Mouse (Mus musculus): Measurements from ENCODE around the gene Emilin3. TPM values are rescaled to one million over a fixed set of nuclear protein-coding genes. Genes with fewer than 3 reads are reported as not detected.
A peak's percentile ranks its signal among the peaks of the same experiment; 100 is the strongest.

Gene Emilin3
- polyA plus RNA-seq, 1 experiment, result 0.08 TPM

DNA sequence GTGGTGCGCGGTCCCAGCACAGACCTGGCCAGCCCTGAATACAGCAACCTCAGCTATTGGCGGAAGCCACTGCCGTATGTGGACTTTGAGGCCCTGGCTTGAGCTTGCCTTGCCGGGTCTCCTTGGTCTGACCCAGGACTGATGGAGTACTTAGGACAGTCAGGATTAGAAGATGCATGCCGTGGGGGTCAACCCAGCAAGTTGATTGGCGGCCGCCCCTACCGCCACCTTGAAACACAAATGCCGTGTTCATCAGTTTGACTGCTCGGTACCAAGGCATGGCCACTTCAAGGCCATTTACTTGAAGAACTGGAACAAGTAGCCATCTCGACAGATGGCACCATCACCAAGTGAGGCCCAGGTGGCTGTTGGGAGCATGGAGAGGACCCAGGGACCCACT, 6.8 kb downstream of the Emilin3 start:
- TF ChIP-seq CTCF (IDR thresholded peaks at IDR 0.05; ENCODE audit: insufficient read depth, low read length), result no peak
- no peak for TF ChIP-seq POLR2A (IDR thresholded peaks at IDR 0.05; ENCODE audit: borderline replicate concordance, extremely low read depth, low read depth, low read length)
- H3K4me1 ChIP-seq (ENCODE audit: control insufficient read depth, insufficient read depth, low read length), result no peaks in the 10 kb centered on the region
- DNase-seq, result no peak
- 94% methylated on average over 12 of the region's 12 CpGs for WGBS
- H3K4me3 ChIP-seq (replicated peaks; ENCODE audit: extremely low read depth, low read depth, low read length), result no peak overlapping the region

DNA sequence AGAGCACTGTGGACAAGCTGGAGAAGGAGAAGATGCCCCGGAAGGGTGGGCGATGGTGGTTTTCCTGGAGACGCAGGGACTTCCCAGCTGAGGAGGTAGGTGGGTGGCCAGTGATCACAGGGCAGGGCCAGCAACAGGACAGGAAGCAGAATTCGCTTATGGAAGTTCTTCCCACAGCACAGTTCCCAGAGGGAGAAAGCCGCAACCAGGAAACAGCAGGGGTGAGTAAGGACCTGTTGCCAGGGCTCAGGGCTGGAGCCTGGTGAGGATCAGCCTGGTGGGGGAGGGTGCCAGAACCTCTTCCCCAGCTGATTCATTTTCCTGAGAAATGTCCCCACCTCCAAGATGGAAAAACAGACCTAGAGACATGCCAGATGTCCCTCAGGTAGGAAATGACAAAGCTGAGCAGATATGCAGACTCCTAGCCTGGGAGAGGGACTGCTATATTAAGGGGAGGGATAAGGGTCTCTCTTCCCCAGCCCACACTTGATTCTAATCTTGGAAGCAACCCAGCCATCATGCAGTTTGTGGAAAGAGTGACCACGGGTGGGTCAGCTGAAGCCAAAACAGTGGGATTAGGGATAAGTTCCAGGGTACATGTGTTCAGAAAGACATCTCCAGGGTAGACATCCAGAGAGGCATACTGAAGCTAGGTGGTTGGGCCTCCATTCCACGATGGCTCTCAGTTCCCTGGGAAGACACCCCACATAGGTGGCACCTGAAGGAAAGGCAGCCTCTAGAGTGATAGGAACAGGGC, 10.3 kb downstream of the Emilin3 start:
- no peak overlapping the region for H3K4me3 ChIP-seq (replicated peaks; ENCODE audit: extremely low read depth, low read depth, low read length)
- no peaks in the 10 kb centered on the region for H3K4me1 ChIP-seq (ENCODE audit: control insufficient read depth, insufficient read depth, low read length)
- TF ChIP-seq POLR2A (IDR thresholded peaks at IDR 0.05; ENCODE audit: borderline replicate concordance, extremely low read depth, low read depth, low read length), result no peak
- no peak for TF ChIP-seq CTCF (IDR thresholded peaks at IDR 0.05; ENCODE audit: insufficient read depth, low read length)
- WGBS, result 71% methylated on average over 7 of the region's 7 CpGs
- DNase-seq, result no peak

DNA sequence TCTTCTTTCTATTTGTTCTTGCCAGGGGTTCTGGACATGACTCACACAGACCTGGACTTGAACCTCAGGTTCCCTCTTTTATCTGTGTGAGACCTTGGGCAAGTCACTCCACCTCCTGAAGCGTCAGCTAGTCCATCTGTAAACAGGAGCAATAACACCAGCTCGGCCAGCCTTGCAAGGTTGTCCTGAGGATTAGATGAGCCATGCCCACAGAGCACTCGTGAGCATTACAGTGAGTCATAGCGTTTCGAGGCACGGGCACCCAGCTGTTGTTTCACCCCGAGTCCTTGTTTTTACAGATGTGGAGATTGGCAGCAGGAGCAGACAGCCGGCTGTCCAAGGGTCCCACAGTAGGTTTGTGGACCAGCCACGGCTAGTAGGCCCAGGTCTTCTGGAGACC, 20.4 kb downstream of the Emilin3 start:
- no peak for TF ChIP-seq CTCF (IDR thresholded peaks at IDR 0.05; ENCODE audit: insufficient read depth, low read length)
- no peak for TF ChIP-seq POLR2A (IDR thresholded peaks at IDR 0.05; ENCODE audit: borderline replicate concordance, extremely low read depth, low read depth, low read length)
- 83% methylated on average over 9 of the region's 9 CpGs for WGBS
- DNase-seq, result no peak
- no peak overlapping the region for H3K4me3 ChIP-seq (replicated peaks; ENCODE audit: extremely low read depth, low read depth, low read length)
- no peaks in the 10 kb centered on the region for H3K4me1 ChIP-seq (ENCODE audit: control insufficient read depth, insufficient read depth, low read length)

DNA sequence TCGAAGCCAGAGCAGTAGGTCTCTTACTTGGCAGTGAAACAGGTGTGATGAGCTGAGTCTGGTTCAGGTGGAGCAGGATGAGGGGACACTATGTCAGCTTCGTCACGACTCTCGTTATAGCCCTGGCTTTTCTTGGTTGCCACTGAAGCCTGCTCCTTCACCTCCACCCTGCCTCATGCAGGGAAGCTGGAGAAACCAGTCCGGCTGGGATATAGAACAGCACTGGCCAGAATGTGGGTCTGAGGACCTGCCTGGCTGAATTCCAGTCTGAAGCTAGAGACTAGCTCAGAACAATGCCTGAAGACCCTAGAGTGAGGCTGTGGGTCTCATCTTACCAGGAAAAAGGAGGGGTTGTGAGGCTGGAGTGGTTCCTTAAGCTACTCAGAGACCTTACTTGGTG, 21.1 kb downstream of the Emilin3 start:
- H3K4me3 ChIP-seq (replicated peaks; ENCODE audit: extremely low read depth, low read depth, low read length), result no peak overlapping the region
- DNase-seq, result no peak
- H3K4me1 ChIP-seq (ENCODE audit: control insufficient read depth, insufficient read depth, low read length), result no peaks in the 10 kb centered on the region
- 67% methylated on average over 5 of the region's 5 CpGs for WGBS
- TF ChIP-seq CTCF (IDR thresholded peaks at IDR 0.05; ENCODE audit: insufficient read depth, low read length), result no peak
- TF ChIP-seq POLR2A (IDR thresholded peaks at IDR 0.05; ENCODE audit: borderline replicate concordance, extremely low read depth, low read depth, low read length), result no peak

DNA sequence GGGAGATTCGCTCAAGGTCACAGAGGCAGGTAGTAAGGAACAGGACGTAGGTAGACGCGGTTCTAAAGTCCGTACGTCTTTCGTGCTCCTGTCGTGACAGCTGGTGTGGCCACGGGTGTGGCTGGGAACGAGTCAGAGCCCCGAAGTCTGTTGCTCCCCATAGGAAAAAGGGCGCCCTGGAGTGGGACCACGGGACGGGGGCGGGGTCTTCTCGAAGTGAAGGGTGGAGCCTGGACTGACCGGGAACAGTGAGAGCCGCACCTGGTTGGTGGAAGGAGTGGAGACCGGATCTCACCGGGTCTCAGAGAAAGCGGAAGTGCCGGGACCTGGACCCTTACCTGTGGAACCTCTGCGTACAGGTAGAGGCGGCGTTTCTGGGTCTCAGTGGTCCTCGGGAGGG, 24.3 kb downstream of the Emilin3 start:
- peaks cover 7% of the 10 kb centered on the region; the same call in 1 of the 2 replicates for H3K4me1 ChIP-seq (ENCODE audit: control insufficient read depth, insufficient read depth, low read length)
- WGBS, result 4% methylated on average over 26 of the region's 26 CpGs
- peak overlapping the region; percentile 61 for H3K4me3 ChIP-seq (replicated peaks; ENCODE audit: extremely low read depth, low read depth, low read length)
- TF ChIP-seq CTCF (IDR thresholded peaks at IDR 0.05; ENCODE audit: insufficient read depth, low read length) (no peak), POLR2A (IDR thresholded peaks at IDR 0.05; ENCODE audit: borderline replicate concordance, extremely low read depth, low read depth, low read length) (peak; percentile 29; the same call in 1 of the 2 replicates)
- DNase-seq, result peak; percentile 71

DNA sequence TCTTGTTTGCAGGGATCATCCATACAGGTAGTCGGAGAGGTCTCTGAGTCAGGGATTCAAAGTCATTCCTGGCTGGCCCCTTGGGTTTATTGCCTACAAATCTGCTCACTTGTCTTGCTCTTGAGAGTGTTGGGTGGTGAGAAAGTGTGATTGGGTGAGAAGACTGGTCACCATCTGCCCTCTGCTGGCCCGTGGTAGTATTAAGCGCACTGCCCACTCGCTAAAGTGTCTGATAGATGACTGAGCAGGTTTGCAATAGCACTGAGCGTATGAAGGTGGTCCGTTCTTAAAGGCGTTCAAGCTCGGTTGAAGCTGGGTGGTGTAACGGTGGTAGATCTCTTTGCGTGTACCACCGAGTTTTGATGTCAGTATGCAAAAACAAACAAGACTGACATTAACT, 24.8 kb downstream of the Emilin3 start:
- Histone ChIP-seq H3K4me3 (replicated peaks; ENCODE audit: extremely low read depth, low read depth, low read length) (peak overlapping the region; percentile 6), H3K4me1 (ENCODE audit: control insufficient read depth, insufficient read depth, low read length) (peaks cover 7% of the 10 kb centered on the region; the same call in 1 of the 2 replicates)
- WGBS, result 3% methylated on average over 11 of the region's 11 CpGs
- peak; percentile 82 for DNase-seq
- no peak for TF ChIP-seq POLR2A (IDR thresholded peaks at IDR 0.05; ENCODE audit: borderline replicate concordance, extremely low read depth, low read depth, low read length)
- peak; percentile 98 for TF ChIP-seq CTCF (IDR thresholded peaks at IDR 0.05; ENCODE audit: insufficient read depth, low read length)

DNA sequence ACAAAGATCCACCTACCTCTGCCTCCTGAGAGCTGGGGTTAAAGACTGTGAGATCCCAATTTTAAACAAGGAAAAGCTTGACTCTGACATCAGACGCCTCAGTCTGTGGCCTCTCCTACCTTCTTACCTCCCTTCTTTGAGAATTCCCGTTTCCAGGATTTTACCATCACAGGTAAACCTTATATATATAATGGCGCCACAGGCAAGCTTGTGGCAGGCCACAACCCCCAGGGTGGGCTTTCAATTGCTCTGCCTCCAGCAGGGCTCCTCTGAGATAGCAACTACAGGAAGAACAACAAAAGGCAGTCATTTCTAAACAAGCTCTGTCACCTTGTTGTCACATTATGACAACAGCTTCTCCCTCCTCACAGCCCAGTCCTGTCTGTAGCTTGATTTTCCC, 25.9 kb downstream of the Emilin3 start:
- no peak for TF ChIP-seq POLR2A (IDR thresholded peaks at IDR 0.05; ENCODE audit: borderline replicate concordance, extremely low read depth, low read depth, low read length)
- TF ChIP-seq CTCF (IDR thresholded peaks at IDR 0.05; ENCODE audit: insufficient read depth, low read length), result no peak
- no peak overlapping the region for H3K4me3 ChIP-seq (replicated peaks; ENCODE audit: extremely low read depth, low read depth, low read length)
- H3K4me1 ChIP-seq (ENCODE audit: control insufficient read depth, insufficient read depth, low read length), result peaks cover 7% of the 10 kb centered on the region; the same call in 1 of the 2 replicates
- DNase-seq, result no peak
- 87% methylated on average over 3 of the region's 3 CpGs for WGBS

DNA sequence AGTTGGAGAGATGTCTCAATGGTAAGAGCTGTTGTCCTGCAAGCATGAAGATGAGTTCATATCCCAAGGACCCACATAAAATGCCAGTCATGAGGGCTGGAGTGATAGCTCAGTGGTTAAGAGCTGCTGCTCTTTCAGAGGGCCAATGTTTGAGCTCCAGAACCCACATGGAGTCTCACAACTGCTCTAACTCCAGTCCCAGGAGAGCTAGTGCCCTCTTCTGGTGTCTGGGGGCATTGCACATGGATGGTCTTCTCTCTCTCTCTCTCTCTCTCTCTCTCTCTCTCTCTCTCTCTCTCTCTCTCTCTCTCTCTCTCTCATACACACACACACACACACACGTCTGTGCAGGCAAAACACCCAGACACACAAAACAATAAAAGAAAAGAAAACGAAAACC, 27.3 kb downstream of the Emilin3 start:
- H3K4me1 ChIP-seq (ENCODE audit: control insufficient read depth, insufficient read depth, low read length), result peaks cover 12% of the 10 kb centered on the region; the same call in 1 of the 2 replicates
- no peak overlapping the region for H3K4me3 ChIP-seq (replicated peaks; ENCODE audit: extremely low read depth, low read depth, low read length)
- peak; percentile 46 for DNase-seq
- 28% methylated on average over 2 of the region's 2 CpGs for WGBS
- TF ChIP-seq CTCF (IDR thresholded peaks at IDR 0.05; ENCODE audit: insufficient read depth, low read length) (peak; percentile 83), POLR2A (IDR thresholded peaks at IDR 0.05; ENCODE audit: borderline replicate concordance, extremely low read depth, low read depth, low read length) (no peak)

DNA sequence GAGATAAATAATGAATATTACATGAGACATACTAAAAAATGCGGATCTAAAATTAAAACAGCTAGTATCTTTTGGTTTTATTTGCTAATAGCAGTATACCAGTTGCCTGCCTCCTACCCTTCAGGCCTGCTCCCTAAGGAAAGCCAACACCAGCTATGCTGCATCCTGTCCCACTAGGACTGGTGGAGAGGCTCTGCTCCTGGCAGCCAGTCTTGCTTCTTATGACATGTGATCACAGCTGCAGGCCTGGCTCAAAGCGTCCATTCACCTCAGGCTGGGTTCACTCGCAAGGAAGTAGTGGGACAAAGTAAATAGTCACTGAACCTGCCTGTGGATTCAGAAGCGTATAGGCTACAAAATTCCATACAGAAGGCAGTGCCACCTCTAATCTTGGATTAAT, 28.2 kb downstream of the Emilin3 start:
- Histone ChIP-seq H3K4me3 (replicated peaks; ENCODE audit: extremely low read depth, low read depth, low read length) (no peak overlapping the region), H3K4me1 (ENCODE audit: control insufficient read depth, insufficient read depth, low read length) (peaks cover 12% of the 10 kb centered on the region; the same call in 1 of the 2 replicates)
- WGBS, result 42% methylated on average over 4 of the region's 4 CpGs
- peak; percentile 38 for DNase-seq
- peak; percentile 35; the same call in 1 of the 2 replicates for TF ChIP-seq POLR2A (IDR thresholded peaks at IDR 0.05; ENCODE audit: borderline replicate concordance, extremely low read depth, low read depth, low read length)
- no peak for TF ChIP-seq CTCF (IDR thresholded peaks at IDR 0.05; ENCODE audit: insufficient read depth, low read length)

DNA sequence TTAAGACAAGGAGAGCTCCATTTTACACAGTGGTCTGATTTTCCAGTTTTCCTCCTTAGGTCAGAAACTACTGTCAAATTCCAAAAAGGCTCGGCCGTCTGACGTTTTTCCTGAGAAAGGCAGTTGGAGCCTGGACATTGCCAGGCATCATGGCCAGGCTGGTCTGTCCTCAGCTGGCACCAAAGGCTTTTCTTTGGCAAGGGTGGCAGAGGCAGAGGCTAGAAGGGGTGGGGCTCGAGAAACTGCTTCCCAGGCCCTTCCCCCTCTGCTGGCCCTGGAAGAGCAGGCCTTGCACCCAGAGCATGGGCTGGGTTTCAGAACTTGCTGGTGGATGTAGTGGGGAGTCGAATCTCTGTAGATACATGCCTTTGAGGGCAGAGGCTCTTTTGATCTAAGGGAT, 29.7 kb downstream of the Emilin3 start:
- no peak for DNase-seq

More for the DNA sequence above, 29.7 kb downstream of the Emilin3 start:
- H3K4me3 ChIP-seq (replicated peaks; ENCODE audit: extremely low read depth, low read depth, low read length), result no peak overlapping the region
- TF ChIP-seq POLR2A (IDR thresholded peaks at IDR 0.05; ENCODE audit: borderline replicate concordance, extremely low read depth, low read depth, low read length) (no peak), CTCF (IDR thresholded peaks at IDR 0.05; ENCODE audit: insufficient read depth, low read length) (no peak)
- 74% methylated on average over 5 of the region's 5 CpGs for WGBS
- peaks cover 12% of the 10 kb centered on the region; the same call in 1 of the 2 replicates for H3K4me1 ChIP-seq (ENCODE audit: control insufficient read depth, insufficient read depth, low read length)
